Mouse (Mus musculus) C2C12 (cell line): ENCODE measurements around the gene Sympk.

Source experiments
- CTCF ChIP-seq: IDR thresholded peaks from one replicate; pipeline ENCODE4 v1.5.1; 2011; ENCODE audit not compliant: control insufficient read depth, insufficient read depth, insufficient read length
- MYOG ChIP-seq: IDR thresholded peaks from one replicate; pipeline ENCODE4 v1.6.1; 2011; ENCODE audit not compliant: control insufficient read depth, insufficient read length; ENCODE audit errors: extremely low read depth

DNA sequence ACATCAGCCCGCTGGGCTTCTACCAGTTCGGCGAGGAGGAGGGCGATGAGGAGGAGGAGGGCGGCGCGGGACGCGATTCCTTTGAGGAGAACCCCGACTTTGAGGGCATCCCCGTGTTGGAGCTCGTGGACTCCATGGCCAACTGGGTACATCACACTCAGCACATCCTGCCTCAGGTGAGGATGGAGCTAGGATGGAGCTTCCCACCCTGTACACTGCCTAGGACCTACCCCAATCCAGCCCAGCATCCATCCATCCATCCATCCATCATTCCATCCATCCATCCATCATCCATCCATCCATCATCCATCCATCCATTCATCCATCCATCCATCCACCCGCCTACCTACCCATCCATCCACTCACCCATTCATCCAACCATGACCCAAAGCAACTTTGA lies 41.7 kb downstream of the Sympk start:
- TF ChIP-seq MYOG (no peak), CTCF (no peak)
